Mouse (Mus musculus) adrenal gland, adult 10 weeks (tissue): ENCODE data around the gene Olfr1437. TPM values are rescaled to one million over a fixed set of nuclear protein-coding genes. Genes with fewer than 3 reads are reported as not detected.

Experiments
- polyA plus RNA-seq: library from polyadenylated mRNA; stranded (reverse); fragments of 350-450 nt; fragmentation: Illumina TruSeq; extraction: RNeasy Lipid Tissue Mini Kit (QIAGEN cat#74804); gene quantifications from one replicate; pipeline ENCODE4 v1.2.3, GENCODE M21; 2014; ENCODE audit warnings: low read depth, low replicate concordance

Olfr1437 gene
- not detected for polyA plus RNA-seq

DNA sequence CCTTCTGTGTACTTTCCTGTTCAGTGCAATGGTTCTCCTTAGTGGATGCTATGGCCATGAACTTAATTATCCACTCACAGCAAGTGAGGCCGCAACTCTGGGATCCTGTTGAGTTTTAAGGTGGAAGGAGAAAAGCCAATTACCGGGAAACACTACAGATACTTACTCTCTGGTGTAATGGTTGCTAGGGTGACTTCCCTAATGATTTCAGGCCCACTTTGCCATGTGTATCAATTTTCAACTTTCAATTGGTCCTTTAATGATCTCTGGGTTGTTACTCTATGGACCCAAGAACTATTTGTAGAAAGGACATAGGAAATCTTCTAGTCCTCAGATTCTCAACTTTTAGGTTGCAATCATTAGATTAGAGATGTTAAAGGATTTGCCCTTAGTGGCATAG is at the start of gene Olfr1437:
Gene Olfr1437 (minus strand): TSS at position 101 of the 400 bp plus-strand sequence.

DNA sequence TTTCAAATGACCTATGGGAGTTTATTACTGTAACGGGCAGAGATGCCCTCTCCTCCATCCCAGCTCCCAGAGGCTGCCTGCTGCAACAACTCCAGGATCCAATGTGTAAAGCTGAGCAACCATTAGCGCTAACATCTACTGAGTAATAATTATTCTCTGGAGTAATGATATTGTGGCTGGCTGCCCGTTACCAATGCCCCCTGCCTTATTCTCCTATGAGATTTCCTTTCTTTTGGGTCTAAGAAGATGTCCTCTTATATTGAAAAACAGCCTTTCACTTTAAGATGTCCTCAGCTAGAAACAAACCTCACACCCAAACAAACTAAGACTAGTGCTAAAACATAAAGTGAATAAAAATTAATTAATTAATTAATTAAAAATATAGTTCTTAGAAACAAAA is 10.9 kb upstream of the Olfr1437 start, which contains the start of gene Olfr1438-ps1:
Gene Olfr1438-ps1 (minus strand): TSS at position 101 of the 400 bp plus-strand sequence.

DNA sequence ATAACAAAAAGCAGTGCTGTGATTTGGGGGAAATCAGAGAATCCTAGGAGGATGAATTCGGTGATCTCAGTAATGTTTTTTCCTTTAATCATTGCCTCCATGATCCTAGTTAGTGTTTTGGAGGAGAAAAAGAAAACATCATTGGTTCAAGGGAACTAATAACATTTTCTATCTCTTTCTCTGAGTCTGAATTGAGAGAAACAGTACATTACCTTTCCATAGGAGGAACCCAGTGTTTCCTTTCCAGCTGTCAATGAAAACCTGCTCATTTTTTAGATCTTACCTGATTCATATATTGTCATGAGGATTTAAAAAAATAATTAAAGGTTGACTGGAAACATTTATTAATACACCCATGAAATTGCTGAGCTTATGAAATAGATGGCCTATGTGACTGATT is 25.9 kb downstream of the Olfr1437 start, which contains the start of gene Olfr1436:
Gene Olfr1436 (minus strand): TSS at position 101 of the 400 bp plus-strand sequence.

DNA sequence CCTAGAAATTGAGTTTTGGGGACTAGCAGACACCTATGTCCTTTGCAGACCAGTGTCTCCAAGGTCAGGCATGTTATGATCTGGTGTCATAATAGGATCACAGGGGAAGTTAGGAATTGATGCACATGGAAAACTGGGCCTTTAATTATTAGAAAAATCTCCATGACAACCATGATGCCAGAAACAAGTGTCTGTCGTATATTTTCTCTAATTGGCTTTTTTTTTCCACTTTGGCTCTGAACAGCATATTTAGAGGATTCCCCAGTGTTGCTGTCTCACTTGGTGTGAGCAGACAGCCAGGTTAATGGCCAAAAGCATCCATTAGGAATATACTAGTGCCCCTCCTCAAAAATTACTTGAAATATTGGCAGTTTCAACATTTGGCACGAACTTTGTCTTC is 45.3 kb downstream of the Olfr1437 start, which contains the start of gene Olfr1434:
Gene Olfr1434 (plus strand): TSS at position 301 of the 400 bp plus-strand sequence.

Other genes with a start within 250 kb of the Olfr1437 start
- gene Olfr1425, start 247.4 kb downstream of the Olfr1437 start, polyA plus RNA-seq, result not detected
- not detected for gene Olfr1426, start 233.1 kb downstream of the Olfr1437 start, polyA plus RNA-seq
- not detected for gene Olfr1427, start 221.8 kb downstream of the Olfr1437 start, polyA plus RNA-seq
- gene Olfr1428, start 209.2 kb downstream of the Olfr1437 start, polyA plus RNA-seq, result not detected
- gene Olfr76, start 201.9 kb downstream of the Olfr1437 start, polyA plus RNA-seq, result not detected
- not detected for gene Olfr1555-ps1, start 155.0 kb downstream of the Olfr1437 start, polyA plus RNA-seq
- not detected for gene Olfr1431, start 124.5 kb downstream of the Olfr1437 start, polyA plus RNA-seq
- gene Olfr1432, start 92.5 kb downstream of the Olfr1437 start, polyA plus RNA-seq, result not detected
- not detected for gene Olfr262, start 83.4 kb downstream of the Olfr1437 start, polyA plus RNA-seq
- not detected for gene Olfr235, start 64.1 kb downstream of the Olfr1437 start, polyA plus RNA-seq
- not detected for gene Olfr1434, start 45.2 kb downstream of the Olfr1437 start, polyA plus RNA-seq
- gene Olfr1436, start 26.0 kb downstream of the Olfr1437 start, polyA plus RNA-seq, result not detected
- not detected for gene Olfr1438-ps1, start 10.8 kb upstream of the Olfr1437 start, polyA plus RNA-seq
- gene Olfr1440, start 62.2 kb upstream of the Olfr1437 start, polyA plus RNA-seq, result not detected
- gene Olfr1441, start 92.3 kb upstream of the Olfr1437 start, polyA plus RNA-seq, result not detected
- not detected for gene Pfpl, start 102.8 kb upstream of the Olfr1437 start, polyA plus RNA-seq
- gene Mpeg1, start 135.7 kb upstream of the Olfr1437 start, polyA plus RNA-seq, result 77.7 TPM
- gene Dtx4, start 176.4 kb upstream of the Olfr1437 start, polyA plus RNA-seq, result 22.3 TPM
- 20.9 TPM for gene Fam111a, start 220.6 kb upstream of the Olfr1437 start, polyA plus RNA-seq